Comparison of ENCODE assay signal across 12 mouse cellular contexts in the genomic region with DNA sequence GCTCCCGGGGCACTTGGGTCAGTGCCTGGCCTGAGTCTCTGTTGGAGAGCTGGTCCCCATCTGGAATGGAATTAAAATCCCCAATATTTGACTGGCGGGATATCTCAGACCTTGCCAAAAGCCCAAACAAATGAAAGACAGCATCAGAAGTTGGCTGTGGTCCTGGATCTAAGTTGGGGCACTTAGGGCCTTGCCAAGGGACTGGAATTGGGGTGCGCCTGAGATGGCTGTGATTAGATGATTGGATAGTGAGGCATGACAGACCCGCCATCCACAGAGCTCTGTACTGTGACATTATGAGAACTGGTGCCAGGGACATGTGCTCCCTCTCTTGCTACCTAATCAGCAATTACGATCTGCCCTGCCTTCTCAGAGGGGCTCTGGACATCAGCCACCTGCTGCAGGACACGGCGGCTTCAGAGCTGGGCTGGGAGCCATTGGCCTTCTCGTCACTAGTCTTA.
DNase-seq lines count a peak whose midpoint lies in the region; ATAC-seq and TF ChIP-seq lines count a peak whose summit lies in the region.
"Had no signal": no experiment of that assay in that cellular context is flagged by ENCODE, and none has a peak within 500 bp of the region (broad histone marks: within the 10 kb centered on the region; RNA-seq: fewer than 3 reads in every experiment).

No protein-coding gene starts in this region.

- 57% methylated on average over 8 of the region's 8 CpGs for WGBS in hindbrain, embryonic 16.5 days
- 87% methylated on average over 8 of the region's 8 CpGs for WGBS in hindbrain, embryonic 11.5 days
- 71% methylated on average over 8 of the region's 8 CpGs for WGBS in lung, adult 2 months

- H3K27me3 ChIP-seq in hindbrain, embryonic 16.5 days (replicated peaks; ENCODE audit: control insufficient read depth, insufficient read depth, low read length): no peaks in the 10 kb centered on the region
- no peaks in the 10 kb centered on the region for H3K27me3 ChIP-seq in hindbrain, embryonic 11.5 days (ENCODE audit: control insufficient read depth, insufficient read depth, low read length)
- H3K27me3 ChIP-seq: CH12.LX; embryonic facial prominence, embryonic 15.5 days; liver, embryonic 13.5 days had no signal

- no peak overlapping the region for H3K4me3 ChIP-seq in hindbrain, embryonic 16.5 days (ENCODE audit: low read length)
- no peak overlapping the region for H3K4me3 ChIP-seq in hindbrain, embryonic 11.5 days (ENCODE audit: low read depth, low read length)
- no peak overlapping the region for H3K4me3 ChIP-seq in lung, adult 2 months (replicated peaks; ENCODE audit: extremely low read depth, low read depth, low read length)
- H3K4me3 ChIP-seq: embryonic facial prominence, embryonic 15.5 days; liver, embryonic 13.5 days had no signal

- TF ChIP-seq CTCF in lung, adult 2 months (IDR thresholded peaks at IDR 0.05; ENCODE audit: insufficient read depth, low read length): no peak

- TF ChIP-seq POLR2A in lung, adult 2 months (IDR thresholded peaks at IDR 0.05; ENCODE audit: borderline replicate concordance, extremely low read depth, low read depth, low read length): no peak

- DNase-seq in hindbrain, embryonic 11.5 days (ENCODE audit: low spot score): no peak
- peak; percentile 75 for DNase-seq in Muller cell, postnatal 12 days (ENCODE audit: inconsistent ontology term)
- DNase-seq in cerebellum, adult 11-12 months: peak; percentile 79
- peak; percentile 5 for DNase-seq in lung, adult 2 months
- no peak for DNase-seq in thymus, adult 18-20 months
- DNase-seq: gastrocnemius, postnatal 10 days; heart, postnatal 10 days; liver, embryonic 13.5 days had no signal

- no peak overlapping the region for H3K27ac ChIP-seq in hindbrain, embryonic 16.5 days (ENCODE audit: low read depth, low read length)
- H3K27ac ChIP-seq in hindbrain, embryonic 11.5 days (ENCODE audit: low read depth, low read length): no peak overlapping the region
- H3K27ac ChIP-seq: embryonic facial prominence, embryonic 15.5 days; liver, embryonic 13.5 days had no signal

- H3K36me3 ChIP-seq in hindbrain, embryonic 16.5 days (ENCODE audit: control insufficient read depth, insufficient read depth, low read length): no peaks in the 10 kb centered on the region
- no peaks in the 10 kb centered on the region for H3K36me3 ChIP-seq in hindbrain, embryonic 11.5 days (ENCODE audit: control insufficient read depth, insufficient read depth, low read length)
- H3K36me3 ChIP-seq: embryonic facial prominence, embryonic 15.5 days; liver, embryonic 13.5 days had no signal

- ATAC-seq in hindbrain, embryonic 16.5 days: peak; percentile 94
- no peak for ATAC-seq in hindbrain, embryonic 11.5 days (ENCODE audit: low FRiP score)
- ATAC-seq in erythroid progenitor cell, adult 5-6 weeks (replicated peaks; ENCODE audit: low FRiP score, poor library complexity, severe bottlenecking): no peak

- no peaks in the 10 kb centered on the region for H3K9me3 ChIP-seq in hindbrain, embryonic 16.5 days (ENCODE audit: control insufficient read depth, low read length)
- H3K9me3 ChIP-seq in hindbrain, embryonic 11.5 days (ENCODE audit: control insufficient read depth, low read length): no peaks in the 10 kb centered on the region
- H3K9me3 ChIP-seq: embryonic facial prominence, embryonic 15.5 days; liver, embryonic 13.5 days had no signal

- H3K4me1 ChIP-seq in hindbrain, embryonic 16.5 days (ENCODE audit: control insufficient read depth, insufficient read depth, low read depth, low read length): no peaks in the 10 kb centered on the region
- H3K4me1 ChIP-seq in hindbrain, embryonic 11.5 days (replicated peaks; ENCODE audit: control insufficient read depth, insufficient read depth, low read length): no peaks in the 10 kb centered on the region
- no peaks in the 10 kb centered on the region for H3K4me1 ChIP-seq in lung, adult 2 months (ENCODE audit: control insufficient read depth, insufficient read depth, low read length)
- H3K4me1 ChIP-seq: embryonic facial prominence, embryonic 15.5 days; liver, embryonic 13.5 days had no signal

- H3K9ac ChIP-seq in hindbrain, embryonic 16.5 days (ENCODE audit: low read depth, low read length): no peak overlapping the region
- no peak overlapping the region for H3K9ac ChIP-seq in hindbrain, embryonic 11.5 days (ENCODE audit: low read depth, low read length)
- H3K9ac ChIP-seq: embryonic facial prominence, embryonic 15.5 days; liver, embryonic 13.5 days had no signal

- no peak overlapping the region for H3K4me2 ChIP-seq in hindbrain, embryonic 16.5 days (ENCODE audit: low read length)
- no peak overlapping the region for H3K4me2 ChIP-seq in hindbrain, embryonic 11.5 days (replicated peaks; ENCODE audit: low read depth, low read length)
- H3K4me2 ChIP-seq: embryonic facial prominence, embryonic 15.5 days; liver, embryonic 13.5 days had no signal

Comparison
In these comparisons a context has a peak if more than half of its experiments do, and no peak if none do; other contexts are left out.
1. DNase-seq: peak in Muller cell, postnatal 12 days (single experiment), cerebellum, adult 11-12 months (single experiment) and lung, adult 2 months (single experiment); none in hindbrain, embryonic 11.5 days (single experiment) and thymus, adult 18-20 months (0 of 2).